Comparison of ENCODE assay signal across 12 mouse cellular contexts in the genomic region with DNA sequence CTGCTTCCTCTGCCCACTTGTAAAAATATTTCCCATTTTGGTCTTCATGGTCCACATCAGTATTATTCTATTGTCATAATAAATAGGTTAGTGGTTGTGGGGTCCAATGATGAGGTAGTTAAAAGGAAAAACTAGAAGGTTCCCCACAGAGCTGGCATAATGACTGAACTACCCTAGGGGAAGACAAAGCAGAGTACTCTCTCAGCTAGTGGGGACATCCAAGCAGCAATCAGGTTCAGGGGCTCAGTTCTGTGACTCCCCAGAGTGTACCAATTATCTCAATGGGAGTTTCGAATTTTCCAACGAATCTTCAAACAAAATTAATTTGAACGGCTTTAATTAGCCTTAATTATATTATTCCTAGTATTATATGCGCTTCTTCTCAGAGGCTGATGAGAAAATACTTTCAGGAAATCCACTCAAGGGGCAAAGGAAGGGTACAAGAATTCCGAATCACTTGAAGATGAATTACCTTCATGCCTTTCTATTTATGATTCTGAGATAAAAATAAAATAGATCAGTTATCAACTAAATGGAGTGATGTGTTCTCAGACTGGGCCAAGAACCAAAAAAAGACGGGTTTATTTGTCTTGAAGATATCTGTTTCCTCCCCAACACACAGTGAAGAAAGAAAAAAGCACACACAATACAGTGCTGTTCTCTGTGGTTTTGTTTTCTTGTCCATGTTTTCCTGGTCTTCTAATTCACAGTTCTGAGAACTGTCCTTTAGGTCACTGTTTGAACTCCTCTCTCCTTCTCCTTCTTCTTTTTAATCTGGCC.
A peak's percentile ranks its signal among the peaks of the same experiment; 100 is the strongest.
DNase-seq lines count a peak whose midpoint lies in the region; ATAC-seq lines count a peak whose summit lies in the region.
"Had no signal": no experiment of that assay in that cellular context is flagged by ENCODE, and none has a peak within 500 bp of the region (broad histone marks: within the 10 kb centered on the region; RNA-seq: fewer than 3 reads in every experiment).

No protein-coding gene starts in this region.

- peaks cover 6% of the 10 kb centered on the region; the same call in 1 of the 2 replicates for H3K4me1 ChIP-seq in neural tube, embryonic 12.5 days
- H3K4me1 ChIP-seq in midbrain, embryonic 13.5 days (replicated peaks) = peaks cover 16% of the 10 kb centered on the region
- H3K4me1 ChIP-seq: lung, embryonic 15.5 days had no signal

- DNase-seq in kidney, adult 11 months = peak; percentile 5
- DNase-seq in kidney, postnatal 4 days = no peak
- no peak for DNase-seq in neural tube, embryonic 10.5 days (ENCODE audit: extremely low spot score, low spot score)
- DNase-seq in heart, adult 18-20 months = no peak
- DNase-seq in layer of hippocampus, adult 11-12 months (ENCODE audit: low spot score) = no peak
- DNase-seq: adrenal gland, adult 2 months; thymus, postnatal 4 days had no signal

- H3K4me3 ChIP-seq in neural tube, embryonic 12.5 days = no peak overlapping the region
- no peak overlapping the region for H3K4me3 ChIP-seq in midbrain, embryonic 13.5 days (replicated peaks)
- H3K4me3 ChIP-seq: forebrain, embryonic 15.5 days; lung, embryonic 15.5 days had no signal

- H3K4me2 ChIP-seq in neural tube, embryonic 12.5 days (replicated peaks) = no peak overlapping the region
- no peak overlapping the region for H3K4me2 ChIP-seq in midbrain, embryonic 13.5 days (replicated peaks)
- H3K4me2 ChIP-seq: forebrain, embryonic 15.5 days; lung, embryonic 15.5 days had no signal

- WGBS in neural tube, embryonic 12.5 days = 42% methylated on average over 6 of the region's 6 CpGs
- WGBS in midbrain, embryonic 13.5 days = 53% methylated on average over 6 of the region's 6 CpGs

- ATAC-seq in neural tube, embryonic 12.5 days (ENCODE audit: low FRiP score, low read depth) = peak; percentile 72; the same call in 1 of the 2 replicates
- peak; percentile 68 for ATAC-seq in midbrain, embryonic 13.5 days
- ATAC-seq: forebrain, embryonic 15.5 days had no signal

- H3K27me3 ChIP-seq in neural tube, embryonic 12.5 days (replicated peaks) = no peaks in the 10 kb centered on the region
- H3K27me3 ChIP-seq in midbrain, embryonic 13.5 days = no peaks in the 10 kb centered on the region
- H3K27me3 ChIP-seq: forebrain, embryonic 15.5 days; lung, embryonic 15.5 days had no signal

- no peak overlapping the region for H3K27ac ChIP-seq in neural tube, embryonic 12.5 days
- peak overlapping the region; percentile 56 for H3K27ac ChIP-seq in midbrain, embryonic 13.5 days
- H3K27ac ChIP-seq: forebrain, embryonic 15.5 days; lung, embryonic 15.5 days; macrophage had no signal

- H3K9me3 ChIP-seq in neural tube, embryonic 12.5 days = no peaks in the 10 kb centered on the region; the same call in 1 of the 2 replicates
- 0 out of 2 replicates have a peak, but pooled peaks cover under 1% of the 10 kb centered on the region for H3K9me3 ChIP-seq in midbrain, embryonic 13.5 days
- H3K9me3 ChIP-seq: forebrain, embryonic 15.5 days; lung, embryonic 15.5 days had no signal

- H3K9ac ChIP-seq in neural tube, embryonic 12.5 days = no peak overlapping the region
- no peak overlapping the region for H3K9ac ChIP-seq in midbrain, embryonic 13.5 days (replicated peaks)
- H3K9ac ChIP-seq: forebrain, embryonic 15.5 days; lung, embryonic 15.5 days had no signal

- no peaks in the 10 kb centered on the region for H3K36me3 ChIP-seq in neural tube, embryonic 12.5 days
- no peaks in the 10 kb centered on the region for H3K36me3 ChIP-seq in midbrain, embryonic 13.5 days
- H3K36me3 ChIP-seq: forebrain, embryonic 15.5 days; lung, embryonic 15.5 days had no signal
